Mouse (Mus musculus) MEL-GATA-1-ER (cell line): Measurements from ENCODE around the gene Dpyd.

ENCODE experiments used
- DNase-seq: peaks from one replicate; pipeline ENCODE4 v3.0.0-alpha.2; 2012; ENCODE audit warnings: low read depth; ENCODE audit errors: extremely low read depth

The Dpyd gene

DNA sequence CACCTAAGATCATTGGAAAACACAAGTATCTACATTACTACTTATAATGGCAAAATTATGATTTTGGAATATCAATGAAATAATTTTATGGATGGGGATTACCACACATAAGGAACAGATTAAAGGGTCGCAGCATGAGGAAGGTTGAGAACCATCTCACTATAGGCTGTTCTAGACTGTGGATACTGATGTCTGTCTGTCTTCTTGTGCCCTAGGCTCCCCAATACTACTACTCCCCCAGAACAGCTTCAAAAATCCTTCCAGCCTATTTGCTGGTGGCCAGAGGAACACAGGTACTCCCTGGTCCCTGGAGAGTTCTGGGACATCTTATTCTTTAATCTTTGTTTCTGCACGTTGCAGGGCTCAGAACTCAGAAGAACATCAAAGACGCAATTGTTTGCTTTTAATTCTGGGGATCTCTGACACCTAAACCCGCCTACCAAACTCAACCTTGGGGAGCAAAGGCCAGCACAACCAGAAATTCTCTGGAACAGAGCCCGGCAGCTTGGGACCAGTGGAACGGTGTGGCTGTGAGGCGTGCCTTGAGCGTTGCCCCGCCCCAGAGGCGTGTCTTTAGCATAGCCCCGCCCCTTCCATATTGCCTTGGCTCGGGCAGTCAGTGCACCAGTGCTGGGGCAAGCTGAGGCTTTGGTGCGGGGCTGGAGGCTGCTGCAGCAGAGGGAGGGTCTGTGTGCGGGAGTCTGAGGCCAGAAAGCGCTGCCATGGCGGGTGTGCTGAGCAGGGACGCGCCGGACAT lies at the start of gene Dpyd:
Gene Dpyd, plus strand, starts transcription at position 576 of the 757 bp plus-strand sequence.
- no peak for DNase-seq

DNA sequence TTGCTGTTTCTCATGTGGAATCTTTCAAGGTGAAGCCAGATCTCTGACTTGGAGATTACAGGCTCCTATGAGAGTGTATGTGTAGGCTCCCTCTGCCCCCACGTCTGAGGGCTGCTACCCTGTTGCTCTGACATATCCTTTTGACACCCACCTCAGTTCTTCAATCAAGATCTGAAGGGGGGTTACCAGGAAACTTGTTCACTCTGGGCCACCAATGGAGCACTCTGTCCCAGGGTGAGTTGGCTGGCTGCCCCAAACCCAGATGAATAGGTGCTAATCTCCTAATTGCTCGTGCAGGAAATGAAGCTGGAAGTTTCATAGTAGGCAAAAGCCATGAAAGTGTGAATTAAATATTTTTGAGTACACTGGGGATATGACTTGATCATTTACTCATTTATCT lies 24.3 kb upstream of the Dpyd start:
- no peak for DNase-seq

DNA sequence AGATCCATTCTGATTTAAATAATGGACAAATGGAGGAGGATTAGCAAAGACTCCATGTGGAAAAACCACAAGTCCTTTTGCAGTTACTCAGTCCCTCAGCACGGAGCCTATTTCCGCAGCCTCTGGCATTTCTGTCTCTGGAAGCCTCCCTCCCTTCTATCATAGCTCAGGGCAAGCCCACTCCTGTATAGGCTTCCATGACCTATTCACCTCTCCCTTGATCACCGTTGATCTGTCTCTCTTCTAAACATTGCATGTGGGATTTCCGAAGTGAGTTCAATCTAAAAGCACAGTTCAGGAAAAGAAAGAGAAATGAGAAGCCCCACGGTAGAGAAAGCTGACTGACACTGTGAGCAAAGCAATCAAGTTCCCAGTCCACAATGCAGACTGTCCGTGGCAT lies 20.2 kb upstream of the Dpyd start:
- no peak for DNase-seq

DNA sequence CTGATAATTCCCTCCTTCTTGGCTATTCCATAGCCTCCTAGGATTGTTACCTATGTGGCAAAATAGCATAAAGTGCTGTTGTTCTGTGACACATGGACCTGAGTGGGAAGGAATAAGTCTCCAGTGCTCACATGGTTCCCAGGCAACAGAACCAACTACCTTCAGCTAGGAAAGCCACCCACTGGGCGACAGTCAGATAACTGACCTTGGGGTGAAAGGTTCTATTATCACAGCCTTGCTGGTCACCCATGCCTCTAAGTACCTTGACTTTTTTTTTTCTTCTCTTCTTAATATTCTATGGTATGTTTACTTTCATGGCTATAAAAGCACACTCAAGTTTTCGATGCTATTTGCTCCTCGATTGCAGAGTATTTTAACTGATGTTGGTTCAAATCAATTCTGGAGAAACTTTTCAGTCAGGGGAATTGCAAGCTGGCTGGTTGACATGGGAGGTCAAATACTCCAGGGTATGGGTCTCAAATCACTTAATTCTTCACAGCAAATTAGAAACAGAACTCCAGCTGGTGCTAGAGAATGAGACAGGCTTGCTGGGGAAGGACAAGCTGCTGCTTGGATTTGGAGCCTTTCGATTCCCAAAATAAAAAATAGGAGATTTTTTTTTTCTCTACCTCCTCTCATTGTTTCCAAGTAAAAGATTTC lies 14.2 kb upstream of the Dpyd start:
- no peak for DNase-seq

DNA sequence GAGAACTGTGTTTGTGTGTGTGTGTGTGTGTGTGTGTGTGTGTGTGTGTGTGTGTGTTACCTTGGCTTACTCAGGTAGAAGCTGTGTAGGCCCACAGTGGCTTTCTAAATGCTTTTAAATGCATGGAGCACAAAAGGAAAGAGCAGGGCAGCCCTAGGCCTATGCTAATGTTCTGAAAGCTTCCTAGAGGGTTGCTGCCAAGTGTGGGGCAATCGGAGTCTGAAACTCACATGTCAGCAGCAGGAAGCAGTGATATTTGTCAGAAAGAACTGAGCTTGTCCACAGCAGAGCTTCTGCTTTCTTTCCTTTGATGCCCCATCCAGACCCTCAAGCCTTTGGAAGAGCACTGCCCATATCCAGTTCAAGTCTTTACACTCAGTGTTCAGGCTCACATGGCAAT lies 4.3 kb upstream of the Dpyd start:
- DNase-seq = no peak

DNA sequence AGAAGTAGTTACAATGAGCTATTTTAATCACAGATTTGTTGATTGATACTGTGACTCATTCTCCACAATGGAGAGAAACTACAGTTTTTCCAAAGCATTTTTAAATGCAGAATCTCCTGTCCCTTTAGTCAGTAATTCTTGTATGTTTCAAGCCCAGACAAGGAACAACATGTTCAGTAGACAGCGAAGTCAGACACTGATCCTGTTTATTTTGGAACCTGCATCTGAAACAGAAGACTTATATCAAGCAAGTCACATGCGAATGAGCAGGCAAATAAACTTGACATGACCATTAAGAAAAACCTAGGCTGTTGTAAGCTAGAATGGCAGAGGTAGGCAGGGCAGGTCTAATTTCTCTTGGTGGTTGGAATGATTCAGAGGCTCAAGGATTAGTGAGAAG lies 2.0 kb upstream of the Dpyd start:
- DNase-seq = no peak

DNA sequence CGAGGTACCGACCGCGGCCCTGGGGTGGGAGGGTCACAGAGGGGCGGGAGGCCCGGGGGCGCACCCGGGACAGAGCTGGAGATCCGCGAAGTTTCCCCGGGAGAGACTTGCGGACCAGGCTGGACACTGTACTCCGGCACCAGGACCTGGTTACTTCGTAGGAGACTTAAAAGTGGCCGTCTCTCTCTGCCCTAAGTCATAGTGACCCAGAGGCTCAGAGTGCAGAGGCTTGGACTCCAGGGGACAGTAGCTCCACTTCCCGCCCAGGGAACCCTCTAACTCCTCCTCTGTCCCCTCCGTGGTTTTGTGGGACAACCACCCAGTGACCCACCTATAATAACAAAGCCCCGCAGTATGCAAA lies 362 bp downstream of the Dpyd start:
- no peak for DNase-seq

DNA sequence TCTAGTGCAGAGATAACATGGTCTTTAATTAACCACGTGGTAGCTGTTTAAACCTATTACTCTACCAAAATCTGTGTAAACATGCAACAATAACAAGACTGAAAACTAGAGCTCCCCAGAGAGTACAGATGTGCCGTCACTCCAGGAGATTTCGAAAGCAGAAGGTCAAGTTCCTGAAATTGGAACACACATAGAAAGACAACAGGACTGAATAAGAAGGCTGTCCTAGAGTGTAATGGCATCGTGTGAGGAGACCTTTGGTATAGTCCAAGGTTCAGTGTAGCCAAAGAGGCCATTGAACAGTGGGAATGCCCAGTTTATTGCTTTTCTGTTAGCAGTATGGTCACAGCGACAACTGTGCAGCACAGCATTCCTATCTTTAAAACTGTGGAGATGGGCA lies 4.8 kb downstream of the Dpyd start:
- DNase-seq = no peak

DNA sequence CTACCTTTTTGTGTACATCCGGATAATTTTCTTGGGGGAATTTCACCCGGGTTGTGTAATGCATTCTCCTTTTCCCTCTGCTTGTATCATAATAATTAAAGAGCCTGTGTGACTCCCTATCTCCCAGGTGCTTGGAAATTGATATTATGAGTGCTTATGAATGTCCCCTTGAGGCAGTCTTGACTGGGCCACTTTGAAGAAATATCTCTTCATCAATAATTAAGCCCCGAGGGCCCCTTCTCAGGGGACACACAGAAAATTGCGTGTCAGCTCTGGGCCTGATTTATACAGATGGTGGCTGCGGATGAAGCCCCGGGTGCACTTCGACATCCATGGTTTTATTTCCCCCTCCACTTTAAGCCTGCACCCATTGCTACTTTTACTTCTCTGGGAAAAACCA lies 8.3 kb downstream of the Dpyd start:
- DNase-seq = no peak

DNA sequence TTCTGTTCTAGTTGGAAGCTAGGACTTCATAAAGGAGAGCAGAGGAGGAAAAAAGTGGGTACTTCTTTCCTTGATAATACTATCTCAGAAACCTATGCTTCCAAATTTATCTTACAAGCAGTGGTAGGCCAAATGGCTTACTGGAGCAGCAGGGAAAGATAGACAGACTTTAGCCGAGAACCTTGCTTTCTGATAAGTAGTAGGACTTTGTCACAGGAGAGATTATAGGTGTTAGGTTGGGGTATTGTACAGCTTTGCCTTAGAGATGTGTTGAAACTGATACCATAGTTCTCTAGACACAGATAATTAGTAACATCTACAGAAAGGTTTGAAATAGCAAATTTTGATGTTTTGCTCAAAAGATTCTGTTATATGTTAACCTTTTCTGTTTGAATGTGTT lies 28.6 kb downstream of the Dpyd start:
- DNase-seq = no peak

DNA sequence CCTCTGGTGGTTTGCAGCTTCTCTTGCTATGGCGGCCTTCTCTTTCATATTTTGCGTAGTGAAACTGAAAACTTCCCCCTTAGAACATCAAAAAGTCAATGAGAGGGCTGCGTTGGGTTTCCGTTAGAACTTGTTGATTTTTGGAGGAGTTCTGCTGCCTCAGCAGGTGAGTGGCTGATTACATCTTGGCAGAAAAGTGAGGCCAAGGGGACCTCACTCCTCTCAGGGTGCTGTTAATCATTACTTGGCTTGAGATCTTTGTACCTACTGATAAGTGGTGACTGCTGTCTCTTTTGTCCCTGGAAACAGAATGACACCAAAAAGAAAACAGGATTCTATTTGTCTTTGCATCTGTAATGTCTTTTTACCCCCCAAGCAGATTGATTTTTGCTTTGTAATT lies 32.9 kb downstream of the Dpyd start:
- no peak for DNase-seq

DNA sequence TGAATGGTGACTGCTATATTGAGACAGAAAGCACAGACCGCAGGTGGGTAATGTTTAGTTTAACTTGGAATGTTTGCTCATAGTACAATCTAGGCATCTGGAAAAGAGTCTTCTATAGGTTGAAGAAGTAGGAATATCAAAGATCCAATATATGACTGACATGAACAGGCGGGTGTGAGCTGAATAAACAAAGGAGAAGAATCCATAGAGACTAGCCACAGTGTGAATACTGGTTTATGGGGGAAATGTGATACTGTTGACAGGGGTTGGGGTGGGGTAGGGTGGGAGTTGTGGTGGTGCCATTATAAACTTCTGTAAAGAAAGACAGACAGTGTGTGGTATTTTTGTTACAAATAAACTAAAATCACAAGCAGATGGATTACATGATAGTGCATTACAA lies 33.8 kb downstream of the Dpyd start:
- DNase-seq = no peak

DNA sequence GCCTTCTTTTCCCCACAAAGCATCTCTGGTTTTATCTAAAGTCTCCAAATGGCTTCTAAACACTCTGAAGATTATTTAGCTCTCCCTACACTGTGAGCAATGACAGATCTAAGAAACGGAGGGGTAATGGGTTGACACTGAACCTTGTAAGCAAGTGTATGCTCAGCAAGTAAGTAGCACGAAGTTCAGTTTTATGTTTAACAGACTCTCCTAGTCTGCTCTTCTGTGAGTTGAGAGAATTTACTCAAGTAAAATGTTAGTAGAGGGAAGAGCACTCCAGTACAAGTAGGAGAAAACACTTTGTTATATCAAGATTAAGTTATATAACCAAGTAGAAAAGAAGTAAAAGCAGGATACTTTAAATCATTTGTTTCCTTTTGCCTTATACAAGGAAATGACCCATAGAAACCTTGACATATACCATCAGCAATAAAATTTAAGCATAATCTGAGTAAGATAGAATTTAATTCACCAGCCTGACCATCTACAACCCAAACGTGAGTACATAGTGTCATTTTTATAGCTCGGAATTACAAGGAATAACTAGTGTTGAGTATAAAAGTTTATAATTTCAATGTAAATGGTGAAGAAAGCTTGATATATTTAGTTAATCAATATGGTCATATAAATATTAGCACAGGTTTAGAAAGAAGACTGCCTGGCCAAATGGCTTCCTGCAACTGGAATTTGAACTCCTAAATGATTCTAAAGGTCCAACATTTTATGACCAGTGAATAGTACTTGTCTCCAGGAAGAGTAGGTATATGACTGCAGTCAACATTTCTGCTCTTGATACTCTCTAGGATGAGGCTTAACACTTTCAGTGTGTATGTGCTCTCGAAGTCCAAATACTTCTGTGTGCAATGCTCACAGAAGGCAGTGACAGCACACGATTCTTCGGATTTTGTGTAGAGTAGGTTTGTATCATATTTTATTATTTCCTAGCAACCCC lies 40.0 kb downstream of the Dpyd start:
- no peak for DNase-seq

DNA sequence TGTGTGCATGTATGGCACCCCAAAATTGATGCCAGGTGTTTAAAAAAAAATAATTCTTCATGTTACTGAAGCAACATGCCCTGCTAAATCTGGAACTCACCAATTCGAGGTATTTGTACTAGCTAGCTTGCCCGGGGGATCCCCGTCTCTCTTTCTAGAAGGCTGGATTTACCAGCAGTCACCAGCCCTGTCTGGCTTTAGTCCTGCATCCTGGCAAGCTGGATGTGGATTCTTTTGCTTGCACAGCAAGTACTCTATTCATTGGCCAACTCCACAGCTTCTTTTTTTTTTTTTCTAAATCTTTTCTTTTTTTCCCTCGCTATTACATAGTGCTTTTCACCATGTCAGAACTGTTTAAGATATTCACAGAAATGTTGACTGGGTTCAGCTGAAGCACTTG lies 46.8 kb downstream of the Dpyd start:
- DNase-seq = no peak

DNA sequence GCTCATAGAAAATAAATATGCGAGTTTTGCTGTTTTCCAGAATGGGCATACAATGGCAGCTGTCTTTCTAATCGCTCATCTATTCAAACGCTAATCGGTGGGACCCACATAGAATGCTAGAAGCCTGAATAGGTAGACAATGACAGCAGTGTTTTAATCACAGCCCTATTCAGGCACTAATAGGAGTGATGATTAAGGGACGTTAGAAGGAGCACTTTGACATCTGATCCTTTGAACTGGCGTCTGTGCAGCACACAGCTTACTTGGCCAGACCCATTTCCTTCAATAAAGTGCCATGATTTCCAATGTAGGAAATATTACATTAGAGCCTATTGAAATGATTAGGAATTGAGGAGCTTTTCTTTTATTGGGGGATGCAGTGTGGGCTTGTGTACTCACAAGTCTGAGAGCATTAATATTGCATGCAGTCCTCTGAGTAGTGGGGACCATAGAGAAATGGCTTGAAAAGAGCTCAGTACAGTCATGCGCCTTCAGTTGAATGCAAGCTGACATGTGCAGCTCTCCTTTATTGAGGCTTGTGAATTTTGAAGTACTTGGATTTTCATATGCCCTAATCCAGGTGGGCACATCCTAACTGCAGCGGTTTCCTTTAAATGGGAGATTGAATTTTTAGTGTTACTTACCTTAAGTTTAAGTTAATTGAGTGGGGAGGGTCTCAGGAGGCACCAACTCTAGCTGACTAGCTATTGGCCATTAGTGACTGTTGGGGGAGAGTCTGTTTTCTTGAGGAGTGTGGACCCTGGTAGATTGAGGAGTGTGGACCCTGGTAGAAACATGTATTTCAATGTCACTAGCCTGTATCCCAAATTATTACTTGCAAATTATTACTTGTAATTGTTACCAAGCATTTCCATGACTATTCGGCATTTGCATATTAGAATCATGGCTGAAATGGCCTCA lies 64.8 kb downstream of the Dpyd start:
- DNase-seq = no peak

DNA sequence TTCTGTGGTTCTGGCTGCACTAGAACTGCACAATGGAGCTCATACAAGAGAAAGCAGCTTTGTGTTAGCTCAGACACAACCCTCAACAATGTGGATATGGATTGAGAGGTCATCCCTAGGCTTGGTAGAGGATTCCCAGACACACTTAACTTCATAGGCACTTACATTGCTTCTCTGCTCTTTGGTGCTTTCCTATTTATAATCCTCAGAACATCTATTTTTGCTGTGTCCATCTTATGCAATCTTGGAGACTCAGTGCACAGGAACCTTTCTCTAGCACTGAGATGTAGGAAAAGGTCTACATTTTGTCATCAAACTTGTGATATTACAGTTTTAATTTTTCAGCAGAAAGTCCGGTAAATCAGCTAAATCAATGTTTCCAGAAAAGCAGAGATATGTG lies 67.8 kb downstream of the Dpyd start:
- no peak for DNase-seq

DNA sequence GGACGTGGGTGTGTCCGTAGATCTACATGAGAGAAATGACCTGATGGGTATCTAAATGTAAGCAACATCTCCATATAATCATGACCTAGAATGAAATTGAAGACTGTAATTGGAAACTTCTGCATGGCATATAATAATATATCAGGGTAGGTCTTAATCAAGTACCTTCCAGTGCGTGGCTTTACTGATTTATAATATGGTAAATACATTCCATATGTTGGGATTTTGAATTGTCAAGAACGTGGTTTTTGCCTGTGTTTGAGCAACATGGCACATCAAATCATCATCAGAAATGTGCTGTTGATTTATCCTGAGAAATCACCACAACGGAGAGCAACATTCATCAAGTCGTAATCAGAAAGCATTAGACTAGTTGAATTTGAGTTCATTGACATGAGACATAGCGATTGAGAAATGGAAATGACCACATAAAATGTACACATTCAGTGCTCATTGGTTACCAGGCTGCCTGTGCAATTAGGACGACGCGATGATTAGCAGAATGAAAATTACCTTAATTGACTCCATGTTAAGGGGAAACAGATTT lies 84.2 kb downstream of the Dpyd start:
- no peak for DNase-seq

DNA sequence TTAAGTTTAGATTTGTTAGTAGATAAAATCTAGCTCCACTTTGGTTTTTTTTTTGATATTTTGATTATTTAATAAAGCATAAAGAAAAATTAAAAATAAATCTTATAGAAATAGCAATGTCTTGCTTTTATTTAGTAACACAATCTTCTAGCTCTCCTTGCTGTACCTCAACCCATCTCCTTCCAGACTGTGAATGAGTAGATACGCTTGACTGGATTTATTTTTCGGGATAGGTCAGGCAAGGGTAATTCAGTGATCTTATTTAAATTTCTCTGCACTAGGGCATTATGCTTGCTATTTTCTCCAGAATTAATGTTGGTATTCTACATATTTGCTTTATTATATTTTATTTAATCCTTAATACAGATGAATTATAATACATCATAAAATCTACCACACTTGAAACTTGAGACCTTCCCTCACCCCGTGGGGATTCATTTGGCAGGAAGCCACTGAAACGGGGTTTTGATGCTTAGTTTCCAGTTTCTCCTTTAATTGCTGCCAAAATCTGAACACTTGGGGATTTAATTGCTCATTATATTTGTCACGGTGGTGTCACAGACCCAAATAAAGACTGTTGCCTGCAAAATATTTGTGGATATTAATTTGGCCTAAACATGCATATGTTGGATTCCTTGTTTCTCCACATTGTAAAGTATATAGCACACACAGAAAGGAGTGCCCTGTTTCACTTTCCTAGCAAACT lies 102.2 kb downstream of the Dpyd start:
- DNase-seq = no peak

DNA sequence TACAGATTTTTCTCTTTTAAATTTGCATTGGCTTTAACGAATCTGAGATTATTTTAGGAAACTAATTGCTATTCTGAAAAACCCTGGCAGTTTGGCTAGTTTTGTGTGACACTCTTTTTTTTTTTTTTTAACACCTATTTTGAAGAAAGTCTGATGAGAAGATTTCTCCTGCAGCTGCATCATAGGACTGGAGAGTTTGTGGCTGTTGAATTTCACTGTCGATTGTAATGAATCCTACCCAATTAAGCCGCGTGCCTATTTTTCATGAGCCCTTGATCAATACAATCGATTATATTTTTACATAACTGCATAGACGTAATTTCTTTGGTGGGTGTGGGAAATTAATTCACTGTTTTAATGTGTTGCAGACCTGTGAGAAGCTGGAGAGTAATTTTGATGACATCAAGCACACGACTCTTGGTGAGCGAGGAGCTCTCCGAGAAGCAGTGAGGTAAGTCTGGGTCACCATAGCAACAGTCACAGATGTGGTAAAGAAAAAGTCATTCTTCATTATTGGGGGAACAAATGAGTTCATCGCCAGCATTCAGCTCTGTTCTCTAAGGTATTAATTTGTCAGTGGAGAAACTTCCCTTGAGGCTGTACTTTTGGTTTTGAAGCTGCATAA lies 112.3 kb downstream of the Dpyd start:
- no peak for DNase-seq

DNA sequence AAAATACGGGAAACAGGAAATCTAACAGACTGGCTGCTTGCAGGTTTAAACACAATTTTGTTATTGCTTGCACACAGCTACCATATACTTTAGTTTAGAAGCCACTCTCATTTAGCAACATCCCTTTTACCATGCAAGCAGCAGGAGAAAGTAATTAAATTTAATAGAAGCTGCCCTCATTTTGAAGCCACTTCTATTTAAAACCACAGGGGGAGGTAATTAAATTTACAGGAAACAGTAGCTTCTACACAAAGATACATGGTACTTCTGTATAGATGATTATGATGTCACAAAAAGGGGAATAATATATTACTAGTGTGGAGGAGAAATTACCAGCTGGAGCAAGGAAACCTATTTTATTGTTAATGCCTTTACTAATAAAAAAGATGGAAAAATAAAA lies 113.5 kb downstream of the Dpyd start:
- no peak for DNase-seq
